Mouse (Mus musculus) midbrain, postnatal 0 days (tissue): ENCODE data around the gene Ncaph2. TPM values are rescaled to one million over a fixed set of nuclear protein-coding genes. Genes with fewer than 3 reads are reported as not detected.

Source experiments
- ATAC-seq: fragments of 200-750 bp; cut with Nextera tagmentation; 2 replicates; pipeline ENCODE4 v1.8.0; 2017; ENCODE audit warnings: moderate number of reproducible peaks, mild to moderate bottlenecking, moderate TSS enrichment, moderate library complexity; ENCODE audit not compliant: low FRiP score
- DNase-seq: peaks from one replicate; pipeline ENCODE4 v3.0.0-alpha.2; 2015; ENCODE audit warnings: low spot score
- H3K27ac ChIP-seq: fragments of 300-500 bp; sonication (generic); 2 replicates; pipeline ENCODE4 v1.5.1; 2014; ENCODE audit warnings: low read depth, mild to moderate bottlenecking, low read length, mixed read lengths
- H3K27me3 ChIP-seq: fragments of 300-500 bp; sonication (generic); 2 replicates; pipeline ENCODE4 v1.6.1; 2014; ENCODE audit warnings: low read length, control low read depth, mixed read lengths; ENCODE audit not compliant: insufficient read depth
- H3K36me3 ChIP-seq: fragments of 300-500 bp; sonication (generic); 2 replicates; pipeline ENCODE4 v1.6.1; 2014; ENCODE audit warnings: low read length, control low read depth, mixed read lengths; ENCODE audit not compliant: insufficient read depth
- H3K4me1 ChIP-seq: fragments of 300-500 bp; sonication (generic); 2 replicates; pipeline ENCODE4 v1.6.1; 2014; ENCODE audit warnings: mild to moderate bottlenecking, control low read depth, antibody characterized with exemption, low read length, mixed read lengths; ENCODE audit not compliant: insufficient read depth
- H3K4me2 ChIP-seq: fragments of 300-500 bp; sonication (generic); 2 replicates; pipeline ENCODE4 v1.6.1; 2014; ENCODE audit warnings: low read depth, mild to moderate bottlenecking, low read length, mixed read lengths; ENCODE audit not compliant: poor library complexity, severe bottlenecking
- H3K4me3 ChIP-seq: fragments of 300-500 bp; sonication (generic); 2 replicates; pipeline ENCODE4 v1.5.1; 2014; ENCODE audit warnings: low read depth, mild to moderate bottlenecking, low read length, moderate library complexity
- H3K9ac ChIP-seq: fragments of 300-500 bp; sonication (generic); replicated peaks from 2 replicates; pipeline ENCODE4 v1.6.1; 2014; ENCODE audit warnings: mild to moderate bottlenecking, low read length, moderate library complexity, mixed read lengths; ENCODE audit not compliant: poor library complexity, severe bottlenecking
- H3K9me3 ChIP-seq: fragments of 300-500 bp; sonication (generic); 2 replicates; pipeline ENCODE4 v1.6.1; 2016; ENCODE audit warnings: low read length, control low read depth
- CTCF ChIP-seq: IDR thresholded peaks from 2 replicates; pipeline ENCODE4 v1.5.1; 2016; ENCODE audit warnings: antibody characterized with exemption, mild to moderate bottlenecking
- WGBS: fragments of 180-500 bp; shearing (Covaris S2); extraction: QIAGEN DNeasy Blood & Tissue Kit; methylation state at CpG from one replicate; pipeline ENCODE4 v1.1.7; 2014; 5-methylcytosine and 5-hydroxymethylcytosine counted together
- polyA plus RNA-seq: library from polyadenylated mRNA; unstranded; fragments of >200 nt; fragmentation: Nextera tagmentation; extraction: Ambion mirVana; gene quantifications from 2 replicates; pipeline ENCODE4 v1.2.1, GENCODE M21; 2015
- total RNA-seq: library from RNA; depleted of rRNA; stranded (reverse); fragments of >200 nt; gene quantifications from 2 replicates; pipeline ENCODE4 v1.2.3, GENCODE M21; 2014

The Ncaph2 gene
- total and polyA plus RNA-seq, 2 experiments from 2014 or later: 88.0 to 88.8 TPM

- Histone ChIP-seq H3K4me2 (no peak overlapping the region), H3K27ac (no peak overlapping the region), H3K9ac (no peak overlapping the region), H3K9me3 (no peaks in the 10 kb centered on the region), H3K4me1 (peaks cover 5% of the 10 kb centered on the region; the same call in 1 of the 2 replicates), H3K4me3 (no peak overlapping the region), H3K27me3 (no peaks in the 10 kb centered on the region), H3K36me3 (peaks cover 27% of the 10 kb centered on the region)
- TF ChIP-seq CTCF: no peak
- DNase-seq (no peak), ATAC-seq (no peak)
- 96% methylated on average over 14 of the region's 14 CpGs for WGBS
These were observed 3.5 kb upstream of the Ncaph2 start for GRCm38 (mm10) chr15:89352054-89352453.

- 95% methylated on average over 12 of the region's 12 CpGs for WGBS
- ATAC-seq: no peak
These were observed 2.7 kb upstream of the Ncaph2 start for GRCm38 (mm10) chr15:89352795-89353194.

GRCm38 (mm10) chr15:89353837-89354236, 1.7 kb upstream of the Ncaph2 start:
- no peak overlapping the region for H3K27ac ChIP-seq
- H3K9me3 ChIP-seq: no peaks in the 10 kb centered on the region
- H3K4me3 ChIP-seq: no peak overlapping the region
- peaks cover 27% of the 10 kb centered on the region for H3K36me3 ChIP-seq
- no peak overlapping the region for H3K4me2 ChIP-seq
- no peak for DNase-seq
- TF ChIP-seq CTCF: no peak
- no peak overlapping the region; the same call in 1 of the 2 replicates for H3K9ac ChIP-seq
- ATAC-seq: no peak
- peaks cover 5% of the 10 kb centered on the region; the same call in 1 of the 2 replicates for H3K4me1 ChIP-seq
- H3K27me3 ChIP-seq: no peaks in the 10 kb centered on the region
- 93% methylated on average over 16 of the region's 16 CpGs for WGBS

More at GRCm38 (mm10) chr15:89352795-89353194, 2.7 kb upstream of the Ncaph2 start:
- Histone ChIP-seq H3K27ac (no peak overlapping the region), H3K4me1 (peaks cover 5% of the 10 kb centered on the region; the same call in 1 of the 2 replicates), H3K4me3 (no peak overlapping the region), H3K4me2 (no peak overlapping the region), H3K9me3 (no peaks in the 10 kb centered on the region), H3K36me3 (peaks cover 27% of the 10 kb centered on the region), H3K9ac (no peak overlapping the region), H3K27me3 (no peaks in the 10 kb centered on the region)
- no peak for DNase-seq
- no peak for TF ChIP-seq CTCF

GRCm38 (mm10) chr15:89354455-89354854, 1.1 kb upstream of the Ncaph2 start:
- ATAC-seq: no peak
- no peak for TF ChIP-seq CTCF
- Histone ChIP-seq H3K27ac (no peak overlapping the region), H3K9me3 (no peaks in the 10 kb centered on the region), H3K4me3 (peak overlapping the region; percentile 68), H3K4me2 (peak overlapping the region; percentile 70), H3K27me3 (no peaks in the 10 kb centered on the region), H3K9ac (no peak overlapping the region; the same call in 1 of the 2 replicates), H3K36me3 (peaks cover 27% of the 10 kb centered on the region), H3K4me1 (peaks cover 5% of the 10 kb centered on the region; the same call in 1 of the 2 replicates)
- WGBS: 81% methylated on average over 7 of the region's 7 CpGs
- DNase-seq: no peak

DNA sequence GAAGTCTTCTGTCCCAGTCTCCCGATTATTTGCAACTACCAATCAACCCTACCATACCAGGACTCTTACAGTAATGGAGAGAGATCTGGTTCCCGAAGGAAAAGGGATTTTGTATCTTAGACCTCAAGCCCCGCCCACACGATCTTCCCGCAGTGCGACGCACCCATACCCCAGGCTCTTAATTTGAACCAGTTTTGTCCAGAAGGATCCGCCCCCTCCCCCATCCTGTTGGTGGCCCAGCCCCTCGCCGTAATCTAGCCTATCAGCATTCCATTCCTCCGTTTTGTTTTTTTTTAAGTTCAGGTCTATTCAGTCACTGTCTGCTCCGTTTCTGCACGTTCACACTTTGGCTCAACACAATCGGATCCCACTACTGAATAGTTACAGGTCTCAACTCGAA, 853 bp downstream of the Ncaph2 start:
- WGBS: under 1% methylated on average over 15 of the region's 15 CpGs
- TF ChIP-seq CTCF: no peak

GRCm38 (mm10) chr15:89358784-89359183, 3.3 kb downstream of the Ncaph2 start:
- no peak overlapping the region for H3K27ac ChIP-seq
- peaks cover 28% of the 10 kb centered on the region for H3K36me3 ChIP-seq
- H3K4me3 ChIP-seq: no peak overlapping the region
- H3K9ac ChIP-seq: no peak overlapping the region
- TF ChIP-seq CTCF: no peak
- H3K9me3 ChIP-seq: no peaks in the 10 kb centered on the region
- H3K4me1 ChIP-seq: peaks cover 5% of the 10 kb centered on the region; the same call in 1 of the 2 replicates
- WGBS: 87% methylated on average over 3 of the region's 3 CpGs
- H3K27me3 ChIP-seq: no peaks in the 10 kb centered on the region
- DNase-seq (no peak), ATAC-seq (no peak)
- H3K4me2 ChIP-seq: no peak overlapping the region

More for the DNA sequence above, 853 bp downstream of the Ncaph2 start:
- peak; percentile 52 for ATAC-seq
- peak overlapping the region; percentile 70 for H3K4me2 ChIP-seq
- H3K9me3 ChIP-seq: no peaks in the 10 kb centered on the region
- peaks cover 27% of the 10 kb centered on the region for H3K36me3 ChIP-seq
- H3K4me1 ChIP-seq: peaks cover 5% of the 10 kb centered on the region; the same call in 1 of the 2 replicates
- DNase-seq: peak; percentile 92
- H3K9ac ChIP-seq: peak overlapping the region; percentile 73
- H3K4me3 ChIP-seq: peak overlapping the region; percentile 68
- no peaks in the 10 kb centered on the region for H3K27me3 ChIP-seq
- H3K27ac ChIP-seq: peak overlapping the region; percentile 82
